Mouse (Mus musculus): ENCODE results near the gene Cfl1. TPM values are rescaled to one million over a fixed set of nuclear protein-coding genes. Genes with fewer than 3 reads are reported as not detected.

The Cfl1 gene
- polyA plus RNA-seq, 1 experiment from 2014 or later, result 2,378 TPM

DNA sequence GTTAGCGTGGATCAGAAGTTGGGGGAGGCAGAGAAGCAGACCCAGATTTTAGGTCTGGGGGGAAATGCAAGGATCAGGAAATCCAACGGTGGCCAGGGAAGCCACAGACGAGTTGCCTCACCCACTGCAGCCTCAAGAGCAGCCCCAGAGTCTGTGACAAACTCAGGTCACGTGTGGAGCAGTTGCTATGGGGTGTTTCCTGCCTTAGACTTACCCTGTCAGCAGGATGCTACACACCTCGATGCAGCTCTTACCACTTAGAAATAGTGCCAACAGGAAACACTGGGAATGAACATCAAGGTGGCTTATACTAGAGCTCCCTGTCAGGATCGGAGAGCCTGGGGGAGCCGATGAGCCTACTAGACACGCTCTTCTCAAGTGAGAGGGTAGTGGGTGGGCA, 42.3 kb downstream of the Cfl1 start:
- Histone ChIP-seq H3K27me3 (replicated peaks; ENCODE audit: control insufficient read depth, insufficient read depth, low read length) (no peaks in the 10 kb centered on the region), H3K9ac (ENCODE audit: low read depth, low read length) (no peak overlapping the region), H3K4me1 (ENCODE audit: control insufficient read depth, insufficient read depth, low read length) (no peaks in the 10 kb centered on the region; the same call in 1 of the 2 replicates), H3K4me3 (ENCODE audit: low read length) (no peak overlapping the region), H3K36me3 (ENCODE audit: control insufficient read depth, insufficient read depth, low read length) (no peaks in the 10 kb centered on the region), H3K9me3 (ENCODE audit: control insufficient read depth, low read length) (no peaks in the 10 kb centered on the region), H3K27ac (ENCODE audit: low read length) (no peak overlapping the region), H3K4me2 (ENCODE audit: low read depth, low read length) (no peak overlapping the region)
- no peak for ATAC-seq
- 69% methylated on average over 8 of the region's 8 CpGs for WGBS

DNA sequence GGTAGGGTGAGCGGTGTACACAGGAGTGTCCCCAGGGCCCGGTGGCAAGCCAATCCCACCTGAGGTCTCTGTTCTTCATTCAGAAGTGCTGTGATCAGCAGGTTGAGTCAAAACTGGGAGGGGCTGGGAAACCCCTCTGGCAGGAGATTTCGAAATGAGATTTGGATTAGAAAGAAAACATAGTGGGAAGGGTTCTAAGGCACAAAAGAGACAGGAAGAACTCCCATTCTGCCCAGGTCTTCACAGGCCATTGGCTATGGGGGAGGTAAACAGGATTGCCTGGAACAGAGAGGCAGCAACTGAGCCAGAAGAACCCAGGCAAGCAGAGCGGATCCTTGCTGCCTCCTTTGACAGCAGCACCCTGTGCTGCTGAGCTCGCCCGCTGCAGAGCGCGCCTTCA, 48.5 kb downstream of the Cfl1 start:
- Histone ChIP-seq H3K4me3 (ENCODE audit: low read length) (no peak overlapping the region), H3K36me3 (ENCODE audit: control insufficient read depth, insufficient read depth, low read length) (no peaks in the 10 kb centered on the region), H3K9ac (ENCODE audit: low read depth, low read length) (no peak overlapping the region), H3K4me1 (ENCODE audit: control insufficient read depth, insufficient read depth, low read length) (no peaks in the 10 kb centered on the region), H3K27ac (ENCODE audit: low read length) (no peak overlapping the region), H3K27me3 (replicated peaks; ENCODE audit: control insufficient read depth, insufficient read depth, low read length) (no peaks in the 10 kb centered on the region), H3K9me3 (ENCODE audit: control insufficient read depth, low read length) (no peaks in the 10 kb centered on the region), H3K4me2 (ENCODE audit: low read depth, low read length) (no peak overlapping the region)
- no peak for ATAC-seq
- WGBS, result 82% methylated on average over 8 of the region's 8 CpGs

GRCm38 (mm10) chr19:5543362-5543761, 53.1 kb downstream of the Cfl1 start:
- H3K27me3 ChIP-seq (replicated peaks; ENCODE audit: control insufficient read depth, insufficient read depth, low read length), result no peaks in the 10 kb centered on the region
- no peak overlapping the region for H3K9ac ChIP-seq (ENCODE audit: low read depth, low read length)
- no peaks in the 10 kb centered on the region for H3K36me3 ChIP-seq (ENCODE audit: control insufficient read depth, insufficient read depth, low read length)
- no peak overlapping the region for H3K27ac ChIP-seq (ENCODE audit: low read length)
- H3K4me1 ChIP-seq (ENCODE audit: control insufficient read depth, insufficient read depth, low read length), result 0 out of 2 replicates have a peak, but pooled peaks cover 5% of the 10 kb centered on the region
- H3K9me3 ChIP-seq (ENCODE audit: control insufficient read depth, low read length), result no peaks in the 10 kb centered on the region
- H3K4me3 ChIP-seq (ENCODE audit: low read length), result no peak overlapping the region
- H3K4me2 ChIP-seq (ENCODE audit: low read depth, low read length), result no peak overlapping the region
- no peak for ATAC-seq
- 82% methylated on average over 9 of the region's 9 CpGs for whole genome bisulfite sequencing

DNA sequence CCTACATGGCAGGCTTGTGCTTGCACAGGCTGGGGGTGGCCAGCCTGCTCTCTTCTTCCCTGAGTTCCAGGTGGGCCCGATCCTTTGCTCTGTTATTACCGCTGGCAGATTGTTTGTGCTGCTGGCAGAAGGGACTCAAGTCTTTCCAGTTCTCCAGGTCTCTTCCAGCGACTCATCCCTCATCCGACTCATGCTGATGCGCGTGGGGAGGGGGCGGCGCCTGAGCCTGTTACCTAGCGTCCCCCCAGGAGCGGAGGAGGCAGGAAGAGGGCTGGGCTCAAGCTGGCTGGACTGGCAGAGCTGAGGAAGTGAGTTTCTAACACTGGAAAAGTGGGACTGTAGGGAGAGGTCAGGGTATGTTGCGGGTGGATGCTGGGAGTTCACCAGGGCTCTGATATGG, 53.8 kb downstream of the Cfl1 start:
- no peaks in the 10 kb centered on the region for H3K27me3 ChIP-seq (replicated peaks; ENCODE audit: control insufficient read depth, insufficient read depth, low read length)
- no peak overlapping the region for H3K27ac ChIP-seq (ENCODE audit: low read length)
- H3K9ac ChIP-seq (ENCODE audit: low read depth, low read length), result no peak overlapping the region
- H3K4me3 ChIP-seq (ENCODE audit: low read length), result no peak overlapping the region
- H3K4me1 ChIP-seq (ENCODE audit: control insufficient read depth, insufficient read depth, low read length), result 0 out of 2 replicates have a peak, but pooled peaks cover 5% of the 10 kb centered on the region
- no peaks in the 10 kb centered on the region for H3K9me3 ChIP-seq (ENCODE audit: control insufficient read depth, low read length)
- no peak for ATAC-seq
- H3K36me3 ChIP-seq (ENCODE audit: control insufficient read depth, insufficient read depth, low read length), result no peaks in the 10 kb centered on the region
- no peak overlapping the region for H3K4me2 ChIP-seq (ENCODE audit: low read depth, low read length)
- 54% methylated on average over 11 of the region's 11 CpGs for WGBS

Other genes with a start within 250 kb of the Cfl1 start
- gene Pacs1, start 217.3 kb upstream of the Cfl1 start, polyA plus RNA-seq (2015; fragmentation: Nextera tagmentation; extraction: Ambion mirVana), result 11.4 and 13.8 TPM in 2 replicates
- 265 and 280 TPM in 2 replicates for gene Sf3b2, start 195.0 kb upstream of the Cfl1 start, polyA plus RNA-seq (2015; fragmentation: Nextera tagmentation; extraction: Ambion mirVana)
- 1.5 and 1.9 TPM in 2 replicates for gene Gal3st3, start 192.1 kb upstream of the Cfl1 start, polyA plus RNA-seq (2015; fragmentation: Nextera tagmentation; extraction: Ambion mirVana)
- not detected in 2 replicates for gene Catsper1, start 154.7 kb upstream of the Cfl1 start, polyA plus RNA-seq (2015; fragmentation: Nextera tagmentation; extraction: Ambion mirVana)
- 33.1 and 50.6 TPM in 2 replicates for gene Cst6, start 140.9 kb upstream of the Cfl1 start, polyA plus RNA-seq (2015; fragmentation: Nextera tagmentation; extraction: Ambion mirVana)
- 60.1 and 62.7 TPM in 2 replicates for gene Eif1ad, start 123.7 kb upstream of the Cfl1 start, polyA plus RNA-seq (2015; fragmentation: Nextera tagmentation; extraction: Ambion mirVana)
- gene Banf1, start 123.3 kb upstream of the Cfl1 start, polyA plus RNA-seq (2015; fragmentation: Nextera tagmentation; extraction: Ambion mirVana), result 421 and 489 TPM in 2 replicates
- gene Sart1, start 101.8 kb upstream of the Cfl1 start, polyA plus RNA-seq (2015; fragmentation: Nextera tagmentation; extraction: Ambion mirVana), result 60.2 and 65.6 TPM in 2 replicates
- 5.9 and 6.3 TPM in 2 replicates for gene Tsga10ip, start 87.9 kb upstream of the Cfl1 start, polyA plus RNA-seq (2015; fragmentation: Nextera tagmentation; extraction: Ambion mirVana)
- gene Drap1, start 65.5 kb upstream of the Cfl1 start, polyA plus RNA-seq (2015; fragmentation: Nextera tagmentation; extraction: Ambion mirVana), result 175 and 180 TPM in 2 replicates
- gene AI837181, start 65.3 kb upstream of the Cfl1 start, polyA plus RNA-seq (2015; fragmentation: Nextera tagmentation; extraction: Ambion mirVana), result 10.2 and 16.8 TPM in 2 replicates
- not detected in 2 replicates for gene Fosl1, start 42.9 kb upstream of the Cfl1 start, polyA plus RNA-seq (2015; fragmentation: Nextera tagmentation; extraction: Ambion mirVana)
- gene Ccdc85b, start 32.6 kb upstream of the Cfl1 start, polyA plus RNA-seq (2015; fragmentation: Nextera tagmentation; extraction: Ambion mirVana), result 5.0 and 5.4 TPM in 2 replicates
- gene Fibp, start 29.8 kb upstream of the Cfl1 start, polyA plus RNA-seq (2015; fragmentation: Nextera tagmentation; extraction: Ambion mirVana), result 102 and 106 TPM in 2 replicates
- 1.7 and 2.8 TPM in 2 replicates for gene Ctsw, start 21.9 kb upstream of the Cfl1 start, polyA plus RNA-seq (2015; fragmentation: Nextera tagmentation; extraction: Ambion mirVana)
- gene Efemp2, start 16.5 kb upstream of the Cfl1 start, polyA plus RNA-seq (2015; fragmentation: Nextera tagmentation; extraction: Ambion mirVana), result 106 and 112 TPM in 2 replicates
- 32.7 and 36.5 TPM in 2 replicates for gene Mus81, start 2.1 kb upstream of the Cfl1 start, polyA plus RNA-seq (2015; fragmentation: Nextera tagmentation; extraction: Ambion mirVana)
- gene 1700020D05Rik, start 13.3 kb downstream of the Cfl1 start, polyA plus RNA-seq (2015; fragmentation: Nextera tagmentation; extraction: Ambion mirVana), result not detected in 2 replicates
- gene Snx32, start 20.1 kb downstream of the Cfl1 start, polyA plus RNA-seq (2015; fragmentation: Nextera tagmentation; extraction: Ambion mirVana), result 6.9 and 7.4 TPM in 2 replicates
- gene Ovol1, start 70.2 kb downstream of the Cfl1 start, polyA plus RNA-seq (2015; fragmentation: Nextera tagmentation; extraction: Ambion mirVana), result 24.4 and 25.6 TPM in 2 replicates
- gene Ap5b1, start 77.6 kb downstream of the Cfl1 start, polyA plus RNA-seq (2015; fragmentation: Nextera tagmentation; extraction: Ambion mirVana), result 10.3 and 10.8 TPM in 2 replicates
- gene Rnaseh2c, start 111.4 kb downstream of the Cfl1 start, polyA plus RNA-seq (2015; fragmentation: Nextera tagmentation; extraction: Ambion mirVana), result 111 and 131 TPM in 2 replicates
- 40.2 and 40.9 TPM in 2 replicates for gene Kat5, start 119.8 kb downstream of the Cfl1 start, polyA plus RNA-seq (2015; fragmentation: Nextera tagmentation; extraction: Ambion mirVana)
- 43.2 and 43.9 TPM in 2 replicates for gene Rela, start 147.0 kb downstream of the Cfl1 start, polyA plus RNA-seq (2015; fragmentation: Nextera tagmentation; extraction: Ambion mirVana)
- gene Sipa1, start 173.3 kb downstream of the Cfl1 start, polyA plus RNA-seq (2015; fragmentation: Nextera tagmentation; extraction: Ambion mirVana), result 15.8 and 20.8 TPM in 2 replicates
- gene Map3k11, start 198.3 kb downstream of the Cfl1 start, polyA plus RNA-seq (2015; fragmentation: Nextera tagmentation; extraction: Ambion mirVana), result 28.7 and 33.7 TPM in 2 replicates
- gene Pcnx3, start 198.5 kb downstream of the Cfl1 start, polyA plus RNA-seq (2015; fragmentation: Nextera tagmentation; extraction: Ambion mirVana), result 15.1 and 16.8 TPM in 2 replicates
- gene Kcnk7, start 213.9 kb downstream of the Cfl1 start, polyA plus RNA-seq (2015; fragmentation: Nextera tagmentation; extraction: Ambion mirVana), result 0.13 and 0.34 TPM in 2 replicates
- 48.6 and 49.7 TPM in 2 replicates for gene Ehbp1l1, start 235.9 kb downstream of the Cfl1 start, polyA plus RNA-seq (2015; fragmentation: Nextera tagmentation; extraction: Ambion mirVana)
- gene Fam89b, start 239.2 kb downstream of the Cfl1 start, polyA plus RNA-seq (2015; fragmentation: Nextera tagmentation; extraction: Ambion mirVana), result 56.6 and 57.8 TPM in 2 replicates